Mouse (Mus musculus) liver, embryonic 14.5 days (tissue): ENCODE measurements around the gene Akap13.

Experiments
- CTCF ChIP-seq: IDR thresholded peaks from 2 replicates; pipeline ENCODE4 v1.5.1; 2016; ENCODE audit warnings: antibody characterized with exemption, low read depth, control low read depth
- EP300 ChIP-seq: IDR thresholded peaks from 2 replicates; pipeline ENCODE4 v1.6.1; 2016; ENCODE audit warnings: antibody characterized with exemption, low read depth

DNA sequence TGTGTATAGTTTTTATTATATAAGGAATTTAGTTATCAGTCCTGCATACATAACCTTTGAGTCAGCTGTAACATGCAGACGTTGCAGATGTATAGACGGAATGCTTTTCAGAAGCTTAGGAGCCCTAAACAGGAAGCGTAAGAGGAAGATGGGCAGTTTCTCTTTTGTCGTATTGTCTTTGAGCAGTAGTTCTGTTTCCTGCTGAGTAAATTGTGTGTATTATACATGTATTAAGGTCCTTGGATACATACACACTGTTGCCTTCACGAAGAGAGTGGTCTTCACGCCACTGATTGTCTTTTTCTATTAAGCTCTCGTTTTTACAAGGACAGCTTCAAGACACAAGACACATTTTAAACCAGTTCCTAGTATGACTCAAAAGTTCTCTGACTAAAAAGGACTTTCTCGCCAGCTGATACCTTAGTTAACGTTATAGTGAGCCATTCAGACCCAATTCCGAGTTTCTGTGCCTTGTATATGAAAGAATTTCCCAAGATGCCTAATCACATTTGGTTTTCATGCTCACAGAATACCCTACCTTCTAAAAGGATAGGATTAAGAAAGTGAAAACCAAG is 245.5 kb downstream of the Akap13 start:
- no peak for TF ChIP-seq CTCF
- TF ChIP-seq EP300: no peak
